In the genomic region with DNA sequence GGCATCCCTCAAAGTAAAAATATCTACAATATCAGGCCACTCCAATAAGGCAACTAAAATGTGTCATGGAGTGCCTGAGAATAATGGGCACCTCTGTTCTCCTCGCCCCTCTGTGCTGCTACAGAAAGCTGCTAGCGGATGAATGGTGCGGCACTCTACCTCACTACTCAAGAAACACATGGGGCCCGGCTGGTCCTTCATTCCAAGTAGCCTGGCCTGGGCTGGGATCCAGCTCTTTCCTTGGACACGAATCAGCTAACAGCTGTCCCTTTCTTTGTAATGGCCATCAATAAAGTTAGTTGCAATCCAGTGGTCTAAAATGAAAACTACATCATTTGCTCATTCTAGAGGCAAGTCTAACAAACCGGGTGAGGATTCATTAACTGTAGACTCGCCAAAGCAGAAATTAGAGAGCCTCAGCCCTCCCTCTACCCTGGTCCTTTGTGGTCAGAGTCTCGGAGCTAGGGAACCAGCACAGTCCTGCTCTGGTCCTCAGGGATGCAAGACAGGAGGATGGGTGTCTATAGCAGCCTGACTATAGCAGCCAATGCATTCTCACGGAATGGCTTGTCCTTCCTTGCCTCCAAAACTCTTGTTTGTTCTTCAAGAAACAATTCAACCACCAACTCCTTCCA, we compare ENCODE assay signal across 12 mouse cellular contexts. TPM values are rescaled to one million over a fixed set of nuclear protein-coding genes. Genes with fewer than 3 reads are reported as not detected.
DNase-seq lines count a peak whose midpoint lies in the region; ATAC-seq lines count a peak whose summit lies in the region.
"Had no signal": no experiment of that assay in that cellular context is flagged by ENCODE, and none has a peak within 500 bp of the region (broad histone marks: within the 10 kb centered on the region; RNA-seq: fewer than 3 reads in every experiment).

No protein-coding gene starts in this region.

- no peak overlapping the region for H3K27ac ChIP-seq in forebrain, embryonic 12.5 days
- no peak overlapping the region for H3K27ac ChIP-seq in forebrain, embryonic 11.5 days (ENCODE audit: low read depth, low read length)
- no peak overlapping the region for H3K27ac ChIP-seq in midbrain, embryonic 13.5 days
- H3K27ac ChIP-seq in midbrain, embryonic 10.5 days (replicated peaks), result no peak overlapping the region
- H3K27ac ChIP-seq in midbrain, embryonic 15.5 days, result no peak overlapping the region
- H3K27ac ChIP-seq in liver, embryonic 11.5 days (ENCODE audit: low read depth, low read length), result no peak overlapping the region
- H3K27ac ChIP-seq: limb, embryonic 12.5 days had no signal

- no peak overlapping the region for H3K9ac ChIP-seq in forebrain, embryonic 12.5 days
- H3K9ac ChIP-seq in forebrain, embryonic 11.5 days (ENCODE audit: low read length), result no peak overlapping the region
- H3K9ac ChIP-seq in midbrain, embryonic 13.5 days (replicated peaks), result no peak overlapping the region
- H3K9ac ChIP-seq in midbrain, embryonic 15.5 days, result no peak overlapping the region
- H3K9ac ChIP-seq in liver, embryonic 11.5 days (ENCODE audit: low read depth, low read length), result no peak overlapping the region
- H3K9ac ChIP-seq: limb, embryonic 12.5 days had no signal

- H3K4me3 ChIP-seq in forebrain, embryonic 12.5 days (replicated peaks), result no peak overlapping the region
- no peak overlapping the region for H3K4me3 ChIP-seq in forebrain, embryonic 11.5 days (ENCODE audit: low read depth, low read length)
- no peak overlapping the region for H3K4me3 ChIP-seq in midbrain, embryonic 13.5 days (replicated peaks)
- no peak overlapping the region for H3K4me3 ChIP-seq in midbrain, embryonic 10.5 days
- H3K4me3 ChIP-seq in midbrain, embryonic 15.5 days, result no peak overlapping the region
- H3K4me3 ChIP-seq in liver, embryonic 11.5 days (ENCODE audit: low read depth, low read length), result no peak overlapping the region
- H3K4me3 ChIP-seq: limb, embryonic 12.5 days had no signal

- H3K36me3 ChIP-seq in forebrain, embryonic 12.5 days (replicated peaks), result no peaks in the 10 kb centered on the region
- no peaks in the 10 kb centered on the region for H3K36me3 ChIP-seq in forebrain, embryonic 11.5 days (ENCODE audit: control insufficient read depth, insufficient read depth, low read length)
- no peaks in the 10 kb centered on the region; the same call in 1 of the 2 replicates for H3K36me3 ChIP-seq in midbrain, embryonic 13.5 days
- H3K36me3 ChIP-seq in midbrain, embryonic 10.5 days, result no peaks in the 10 kb centered on the region
- no peaks in the 10 kb centered on the region for H3K36me3 ChIP-seq in midbrain, embryonic 15.5 days (replicated peaks)
- H3K36me3 ChIP-seq in liver, embryonic 11.5 days (ENCODE audit: control insufficient read depth, insufficient read depth, low read length), result no peaks in the 10 kb centered on the region
- H3K36me3 ChIP-seq: limb, embryonic 12.5 days had no signal

- no peaks in the 10 kb centered on the region for H3K9me3 ChIP-seq in forebrain, embryonic 12.5 days
- no peaks in the 10 kb centered on the region for H3K9me3 ChIP-seq in forebrain, embryonic 11.5 days (ENCODE audit: control insufficient read depth, low read length)
- no peaks in the 10 kb centered on the region for H3K9me3 ChIP-seq in midbrain, embryonic 13.5 days
- H3K9me3 ChIP-seq in midbrain, embryonic 10.5 days (replicated peaks), result no peaks in the 10 kb centered on the region
- no peaks in the 10 kb centered on the region for H3K9me3 ChIP-seq in midbrain, embryonic 15.5 days
- H3K9me3 ChIP-seq in liver, embryonic 11.5 days (ENCODE audit: control insufficient read depth, low read length), result no peaks in the 10 kb centered on the region
- H3K9me3 ChIP-seq: limb, embryonic 12.5 days had no signal

- 0 out of 2 replicates have a peak, but pooled peaks have one; percentile 40 for ATAC-seq in forebrain, embryonic 12.5 days (ENCODE audit: low FRiP score)
- no peak for ATAC-seq in forebrain, embryonic 11.5 days (replicated peaks; ENCODE audit: low FRiP score)
- no peak for ATAC-seq in midbrain, embryonic 13.5 days
- ATAC-seq in midbrain, embryonic 15.5 days (replicated peaks), result no peak
- no peak for ATAC-seq in liver, embryonic 11.5 days (replicated peaks; ENCODE audit: low FRiP score)

- DNase-seq in forebrain, embryonic 11.5 days (ENCODE audit: low spot score), result no peak
- DNase-seq in midbrain, embryonic 10.5 days (ENCODE audit: low spot score), result no peak
- peak; percentile 5 for DNase-seq in heart, postnatal 25 days (ENCODE audit: low spot score)
- DNase-seq in adrenal gland, postnatal 25 days, result no peak
- no peak for DNase-seq in liver, embryonic 11.5 days (ENCODE audit: low spot score)
- DNase-seq: B cell, adult 2 months; thymus, postnatal 25 days had no signal

- H3K4me2 ChIP-seq in forebrain, embryonic 12.5 days, result no peak overlapping the region
- no peak overlapping the region for H3K4me2 ChIP-seq in forebrain, embryonic 11.5 days (ENCODE audit: low read depth, low read length, severe bottlenecking)
- peak overlapping the region; percentile 17; the same call in 1 of the 2 replicates for H3K4me2 ChIP-seq in midbrain, embryonic 13.5 days (replicated peaks)
- peak overlapping the region; percentile 28 for H3K4me2 ChIP-seq in midbrain, embryonic 15.5 days
- H3K4me2 ChIP-seq in liver, embryonic 11.5 days, result no peak overlapping the region
- H3K4me2 ChIP-seq: limb, embryonic 12.5 days had no signal

- H3K4me1 ChIP-seq in forebrain, embryonic 12.5 days, result peaks cover 11% of the 10 kb centered on the region; the same call in 1 of the 2 replicates
- no peaks in the 10 kb centered on the region for H3K4me1 ChIP-seq in forebrain, embryonic 11.5 days (replicated peaks; ENCODE audit: control insufficient read depth, insufficient read depth, low read length)
- peaks cover 45% of the 10 kb centered on the region for H3K4me1 ChIP-seq in midbrain, embryonic 13.5 days (replicated peaks)
- H3K4me1 ChIP-seq in midbrain, embryonic 10.5 days, result no peaks in the 10 kb centered on the region
- H3K4me1 ChIP-seq in midbrain, embryonic 15.5 days, result peaks cover 83% of the 10 kb centered on the region
- H3K4me1 ChIP-seq in liver, embryonic 11.5 days (replicated peaks; ENCODE audit: control insufficient read depth, insufficient read depth, low read length), result no peaks in the 10 kb centered on the region
- H3K4me1 ChIP-seq: limb, embryonic 12.5 days had no signal

- 73% methylated on average over 9 of the region's 9 CpGs for WGBS in forebrain, embryonic 12.5 days
- WGBS in forebrain, embryonic 11.5 days, result 83% methylated on average over 9 of the region's 9 CpGs
- 81% methylated on average over 9 of the region's 9 CpGs for WGBS in midbrain, embryonic 13.5 days
- 86% methylated on average over 9 of the region's 9 CpGs for WGBS in midbrain, embryonic 10.5 days
- 65% methylated on average over 9 of the region's 9 CpGs for WGBS in midbrain, embryonic 15.5 days
- WGBS in liver, embryonic 11.5 days, result 77% methylated on average over 9 of the region's 9 CpGs

- intact Hi-C loops in heart, postnatal 25 days (cut with DNase I), result no loop called here

- peaks cover 20% of the 10 kb centered on the region for H3K27me3 ChIP-seq in forebrain, embryonic 12.5 days
- peaks cover 1% of the 10 kb centered on the region; the same call in 1 of the 2 replicates for H3K27me3 ChIP-seq in forebrain, embryonic 11.5 days (ENCODE audit: control insufficient read depth, insufficient read depth, low read length)
- no peaks in the 10 kb centered on the region for H3K27me3 ChIP-seq in midbrain, embryonic 13.5 days
- H3K27me3 ChIP-seq in midbrain, embryonic 10.5 days (ENCODE audit: low read depth, poor library complexity, severe bottlenecking), result peaks cover 15% of the 10 kb centered on the region
- H3K27me3 ChIP-seq in midbrain, embryonic 15.5 days (replicated peaks), result no peaks in the 10 kb centered on the region
- peaks cover 1% of the 10 kb centered on the region; the same call in 1 of the 2 replicates for H3K27me3 ChIP-seq in liver, embryonic 11.5 days (replicated peaks; ENCODE audit: control insufficient read depth, insufficient read depth, low read length)

RNA-seq across cellular contexts. Expression of a gene that starts 7.8 kb away (rescaled TPM):
- polyA plus RNA-seq in forebrain, embryonic 12.5 days (2016; fragmentation: Nextera tagmentation; extraction: Ambion mirVana), result 7.3 and 9.5 TPM in 2 replicates
- polyA plus RNA-seq in forebrain, embryonic 11.5 days (2014; fragmentation: Nextera tagmentation; extraction: Ambion mirVana), result 3.1 and 3.5 TPM in 2 replicates
- 40.1 and 43.2 TPM in 2 replicates for polyA plus RNA-seq in midbrain, embryonic 13.5 days (2015; fragmentation: Nextera tagmentation; extraction: Ambion mirVana)
- polyA plus RNA-seq in midbrain, embryonic 10.5 days (2016; fragmentation: Nextera tagmentation; extraction: Ambion mirVana), result 0.09 and 1.4 TPM in 2 replicates
- under 1 TPM; under 0.01 to 0.03 TPM for total RNA-seq in heart, postnatal 25 days (2021)
- 65.5 and 81.3 TPM in 2 replicates for polyA plus RNA-seq in midbrain, embryonic 15.5 days (2015; fragmentation: Nextera tagmentation; extraction: Ambion mirVana)
- 0.05 and 1.4 TPM in 2 replicates for total RNA-seq in adrenal gland, postnatal 25 days (2021)
- 0.04 and 0.32 TPM in 2 replicates for polyA plus RNA-seq in liver, embryonic 11.5 days (2014; fragmentation: Nextera tagmentation; extraction: Ambion mirVana)
- total RNA-seq: hematopoietic stem cell, adult 5-6 weeks had no signal

Comparison
In these comparisons a context has a peak if more than half of its experiments do, and no peak if none do; other contexts are left out.
1. H3K4me2 ChIP-seq: peak in midbrain, embryonic 13.5 days (single experiment) and midbrain, embryonic 15.5 days (single experiment); none in forebrain, embryonic 12.5 days (single experiment), forebrain, embryonic 11.5 days (single experiment) and liver, embryonic 11.5 days (single experiment).